Mouse (Mus musculus) lung, embryonic 15.5 days (tissue): ENCODE results near the gene Gart. TPM values are rescaled to one million over a fixed set of nuclear protein-coding genes. Genes with fewer than 3 reads are reported as not detected.
A peak's percentile ranks its signal among the peaks of the same experiment; 100 is the strongest.

Source experiments
- ATAC-seq: fragments of 200-750 bp; cut with Nextera tagmentation; 2 replicates; pipeline ENCODE4 v1.8.0; 2017; ENCODE audit warnings: moderate number of reproducible peaks, borderline replicate concordance; ENCODE audit not compliant: low FRiP score, low TSS enrichment; ENCODE audit errors: extremely low read depth
- H3K27ac ChIP-seq: fragments of 300-500 bp; sonication (generic); 2 replicates; pipeline ENCODE4 v1.5.1; 2015; ENCODE audit warnings: moderate library complexity, mild to moderate bottlenecking, inconsistent platforms
- H3K27me3 ChIP-seq: fragments of 300-500 bp; sonication (generic); 2 replicates; pipeline ENCODE4 v1.6.1; 2015; ENCODE audit warnings: inconsistent platforms
- H3K36me3 ChIP-seq: fragments of 300-500 bp; sonication (generic); 2 replicates; pipeline ENCODE4 v1.6.1; 2015; ENCODE audit warnings: inconsistent platforms
- H3K4me1 ChIP-seq: fragments of 300-500 bp; sonication (generic); 2 replicates; pipeline ENCODE4 v1.6.1; 2015; ENCODE audit warnings: inconsistent platforms
- H3K4me2 ChIP-seq: fragments of 300-500 bp; sonication (generic); 2 replicates; pipeline ENCODE4 v1.6.1; 2015; ENCODE audit warnings: inconsistent platforms, mild to moderate bottlenecking, moderate library complexity
- H3K4me3 ChIP-seq: fragments of 300-500 bp; sonication (generic); 2 replicates; pipeline ENCODE4 v1.5.1; 2015; ENCODE audit warnings: mild to moderate bottlenecking, inconsistent platforms
- H3K9ac ChIP-seq: fragments of 300-500 bp; sonication (generic); 2 replicates; pipeline ENCODE4 v1.6.1; 2015; ENCODE audit warnings: inconsistent platforms
- H3K9me3 ChIP-seq: fragments of 300-500 bp; sonication (generic); 2 replicates; pipeline ENCODE4 v1.6.1; 2016; ENCODE audit warnings: inconsistent platforms
- WGBS: fragments of 180-500 bp; shearing (Covaris S2); methylation state at CpG from one replicate; pipeline ENCODE4 v1.1.7; 2015; 5-methylcytosine and 5-hydroxymethylcytosine counted together
- polyA plus RNA-seq: library from polyadenylated mRNA; unstranded; fragments of >200 nt; fragmentation: Nextera tagmentation; extraction: Ambion mirVana; gene quantifications from 2 replicates; pipeline ENCODE4 v1.2.1, GENCODE M21; 2015

Gene Gart
- polyA plus RNA-seq, 1 experiment from 2014 or later, result 118 TPM

GRCm38 (mm10) chr16:91627831-91628230 lies 18.9 kb downstream of the Gart start:
- 85% methylated on average over 7 of the region's 7 CpGs for WGBS
- H3K36me3 ChIP-seq, result peaks cover 76% of the 10 kb centered on the region
- no peak overlapping the region for H3K9ac ChIP-seq
- H3K4me3 ChIP-seq, result no peak overlapping the region
- no peak overlapping the region for H3K4me2 ChIP-seq
- no peak for ATAC-seq
- no peak overlapping the region for H3K27ac ChIP-seq
- H3K27me3 ChIP-seq, result no peaks in the 10 kb centered on the region
- H3K9me3 ChIP-seq, result no peaks in the 10 kb centered on the region
- H3K4me1 ChIP-seq, result 0 out of 2 replicates have a peak, but pooled peaks cover under 1% of the 10 kb centered on the region

- no peaks in the 10 kb centered on the region for H3K4me1 ChIP-seq
- H3K27ac ChIP-seq, result no peak overlapping the region
- H3K4me2 ChIP-seq, result no peak overlapping the region
- no peak overlapping the region for H3K4me3 ChIP-seq
- ATAC-seq, result no peak
- no peaks in the 10 kb centered on the region for H3K9me3 ChIP-seq
- 0 out of 2 replicates have a peak, but pooled peaks cover 2% of the 10 kb centered on the region for H3K27me3 ChIP-seq
- WGBS, result 95% methylated on average over 9 of the region's 9 CpGs
- no peak overlapping the region for H3K9ac ChIP-seq
- H3K36me3 ChIP-seq, result peaks cover 70% of the 10 kb centered on the region
Observed at GRCm38 (mm10) chr16:91623074-91623473, 23.7 kb downstream of the Gart start.

DNA sequence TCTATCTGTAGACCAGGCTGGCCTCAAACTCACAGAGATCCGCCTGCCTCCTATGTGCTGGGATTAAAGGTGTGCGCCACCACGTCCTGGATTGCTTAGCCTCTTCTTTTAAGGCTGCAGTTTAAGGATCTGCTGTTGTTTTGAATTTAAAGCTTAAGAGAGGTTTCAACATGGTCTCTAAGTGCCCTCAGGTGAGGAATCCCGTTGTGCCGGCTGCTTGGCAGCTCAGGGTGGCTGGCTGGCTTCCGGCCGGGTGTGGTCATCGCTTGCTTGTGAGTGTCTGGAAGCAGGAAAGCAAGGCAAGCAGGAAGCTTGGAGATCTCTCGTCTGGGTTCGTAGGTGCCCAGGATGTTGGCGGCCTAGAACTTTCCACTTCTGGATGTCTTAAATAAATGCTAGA lies 25.8 kb downstream of the Gart start:
- peaks cover 54% of the 10 kb centered on the region for H3K36me3 ChIP-seq

GRCm38 (mm10) chr16:91620185-91620584 lies 26.6 kb downstream of the Gart start:
- Histone ChIP-seq H3K9me3 (no peaks in the 10 kb centered on the region), H3K27me3 (0 out of 2 replicates have a peak, but pooled peaks cover 3% of the 10 kb centered on the region), H3K36me3 (peaks cover 48% of the 10 kb centered on the region), H3K4me1 (no peaks in the 10 kb centered on the region), H3K4me3 (no peak overlapping the region), H3K27ac (no peak overlapping the region), H3K4me2 (no peak overlapping the region), H3K9ac (no peak overlapping the region)
- WGBS, result 86% methylated on average over 5 of the region's 5 CpGs
- ATAC-seq, result no peak

More for the DNA sequence above, 25.8 kb downstream of the Gart start:
- no peak for ATAC-seq
- no peak overlapping the region for H3K9ac ChIP-seq
- H3K4me3 ChIP-seq, result no peak overlapping the region
- whole genome bisulfite sequencing, result 87% methylated on average over 11 of the region's 11 CpGs
- H3K4me1 ChIP-seq, result no peaks in the 10 kb centered on the region
- 0 out of 2 replicates have a peak, but pooled peaks cover 3% of the 10 kb centered on the region for H3K27me3 ChIP-seq
- H3K4me2 ChIP-seq, result no peak overlapping the region
- no peaks in the 10 kb centered on the region for H3K9me3 ChIP-seq
- no peak overlapping the region for H3K27ac ChIP-seq

GRCm38 (mm10) chr16:91618511-91619501 lies 27.9 kb downstream of the Gart start, which contains the start of gene Dnajc28:
TSS of gene Dnajc28 (minus strand) at chr16:91619026.
- peak within 1 kb of the TSS; percentile 71 for H3K4me2 ChIP-seq
- H3K27ac ChIP-seq, result no peak within 1 kb of the TSS
- peak within 1 kb of the TSS; percentile 55 for H3K4me3 ChIP-seq
- H3K27me3 ChIP-seq, result 0 out of 2 replicates have a peak, but pooled peaks cover 3% of the 10 kb centered on the region
- ATAC-seq, result peak; percentile 90
- no peaks in the 10 kb centered on the region for H3K9me3 ChIP-seq
- H3K36me3 ChIP-seq, result peaks cover 36% of the 10 kb centered on the region
- WGBS, result 10% methylated on average over 39 of the region's 39 CpGs
- H3K4me1 ChIP-seq, result no peaks in the 10 kb centered on the region
- H3K9ac ChIP-seq, result peak within 1 kb of the TSS; percentile 48

DNA sequence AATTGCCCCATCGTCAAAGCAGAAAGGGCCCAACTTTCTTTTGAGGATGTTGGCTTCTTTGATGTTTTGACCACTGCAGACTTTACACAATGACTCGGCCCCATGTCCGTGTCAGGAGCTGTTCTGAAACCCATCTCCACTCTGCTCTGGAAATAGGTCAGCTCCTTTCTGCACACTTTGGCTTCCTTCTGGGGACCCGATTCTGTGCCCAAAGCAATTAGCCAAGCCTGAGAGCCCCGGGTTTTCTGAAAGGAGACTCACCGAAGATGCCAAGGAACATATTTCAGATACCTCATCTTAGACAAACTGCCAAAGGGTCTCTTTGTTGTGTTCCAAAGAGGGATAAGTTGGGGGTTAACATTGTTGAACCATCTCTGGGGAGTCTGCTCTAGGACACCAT lies 32.2 kb downstream of the Gart start:
- no peak overlapping the region for H3K9ac ChIP-seq
- H3K36me3 ChIP-seq, result no peaks in the 10 kb centered on the region
- no peak overlapping the region for H3K4me3 ChIP-seq
- no peak for ATAC-seq
- H3K9me3 ChIP-seq, result no peaks in the 10 kb centered on the region
- 80% methylated on average over 6 of the region's 6 CpGs for WGBS
- H3K27me3 ChIP-seq, result 0 out of 2 replicates have a peak, but pooled peaks cover 3% of the 10 kb centered on the region
- H3K27ac ChIP-seq, result no peak overlapping the region
- no peak overlapping the region for H3K4me2 ChIP-seq
- H3K4me1 ChIP-seq, result peaks cover 5% of the 10 kb centered on the region; the same call in 1 of the 2 replicates

GRCm38 (mm10) chr16:91612525-91612924 lies 34.2 kb downstream of the Gart start:
- Histone ChIP-seq H3K9me3 (no peaks in the 10 kb centered on the region), H3K36me3 (no peaks in the 10 kb centered on the region), H3K27ac (no peak overlapping the region), H3K4me3 (no peak overlapping the region), H3K4me2 (no peak overlapping the region), H3K4me1 (peaks cover 5% of the 10 kb centered on the region; the same call in 1 of the 2 replicates), H3K9ac (no peak overlapping the region), H3K27me3 (no peaks in the 10 kb centered on the region)
- WGBS, result 64% methylated on average over 5 of the region's 5 CpGs
- ATAC-seq, result no peak

DNA sequence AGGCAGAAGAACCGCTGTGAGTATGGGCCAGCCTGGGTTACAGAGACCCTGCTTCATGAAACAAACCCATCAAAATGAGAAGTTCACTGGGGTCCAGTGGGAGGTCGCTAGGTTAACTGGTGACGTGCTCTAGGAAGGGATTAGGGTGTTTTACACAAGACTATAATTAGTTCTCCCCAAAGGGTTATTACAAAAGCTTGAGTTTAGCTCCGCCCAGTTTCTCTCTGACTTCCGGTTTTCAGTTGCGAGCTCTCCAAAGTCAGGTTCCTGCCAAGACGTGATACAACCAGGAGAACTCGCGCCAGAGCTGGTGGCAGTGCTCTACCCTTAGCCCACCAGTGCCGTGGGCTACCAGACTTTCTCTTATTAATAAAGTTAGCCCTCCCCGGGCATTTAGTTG lies 35.5 kb downstream of the Gart start:
- ATAC-seq, result no peak
- H3K27me3 ChIP-seq, result no peaks in the 10 kb centered on the region
- no peak overlapping the region for H3K27ac ChIP-seq
- H3K4me2 ChIP-seq, result no peak overlapping the region
- H3K36me3 ChIP-seq, result no peaks in the 10 kb centered on the region
- H3K9me3 ChIP-seq, result no peaks in the 10 kb centered on the region
- peaks cover 5% of the 10 kb centered on the region; the same call in 1 of the 2 replicates for H3K4me1 ChIP-seq
- WGBS, result 64% methylated on average over 11 of the region's 11 CpGs
- H3K9ac ChIP-seq, result no peak overlapping the region
- H3K4me3 ChIP-seq, result no peak overlapping the region

GRCm38 (mm10) chr16:91609501-91610245 lies 37.1 kb downstream of the Gart start:
- no peaks in the 10 kb centered on the region for H3K36me3 ChIP-seq
- H3K4me1 ChIP-seq, result peaks cover 5% of the 10 kb centered on the region; the same call in 1 of the 2 replicates
- 53% methylated on average over 9 of the region's 9 CpGs for whole genome bisulfite sequencing
- H3K4me2 ChIP-seq, result no peak overlapping the region
- H3K4me3 ChIP-seq, result no peak overlapping the region
- H3K9me3 ChIP-seq, result no peaks in the 10 kb centered on the region
- H3K9ac ChIP-seq, result no peak overlapping the region
- ATAC-seq, result no peak
- H3K27ac ChIP-seq, result no peak overlapping the region
- no peaks in the 10 kb centered on the region for H3K27me3 ChIP-seq

GRCm38 (mm10) chr16:91606958-91607357 lies 39.8 kb downstream of the Gart start:
- H3K4me3 ChIP-seq, result no peak overlapping the region
- WGBS, result 77% methylated on average over 8 of the region's 8 CpGs
- no peaks in the 10 kb centered on the region for H3K36me3 ChIP-seq
- no peak overlapping the region for H3K4me2 ChIP-seq
- H3K9me3 ChIP-seq, result no peaks in the 10 kb centered on the region
- H3K27me3 ChIP-seq, result no peaks in the 10 kb centered on the region
- no peak overlapping the region for H3K27ac ChIP-seq
- H3K4me1 ChIP-seq, result peaks cover 5% of the 10 kb centered on the region; the same call in 1 of the 2 replicates
- H3K9ac ChIP-seq, result no peak overlapping the region
- no peak for ATAC-seq

DNA sequence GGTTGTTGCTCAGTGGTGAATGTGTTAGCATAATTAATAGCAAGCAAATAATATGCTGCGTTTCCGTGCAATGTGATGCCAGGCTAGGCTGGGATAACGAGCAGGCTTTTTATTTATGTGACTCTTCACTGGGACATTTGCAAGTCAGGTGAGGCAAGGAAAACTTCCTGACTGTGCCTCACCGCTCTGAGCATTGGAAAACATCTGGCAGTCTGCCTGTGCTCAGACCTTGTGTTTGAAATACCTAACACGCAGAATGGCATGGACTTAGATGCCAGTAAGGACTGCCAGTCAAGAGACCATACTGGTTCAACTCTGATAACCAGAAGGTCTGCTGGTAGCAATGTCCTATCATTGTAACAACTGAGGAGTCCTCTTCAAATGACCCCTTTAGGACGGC lies 41.6 kb downstream of the Gart start:
- Histone ChIP-seq H3K4me2 (no peak overlapping the region), H3K27me3 (no peaks in the 10 kb centered on the region), H3K36me3 (no peaks in the 10 kb centered on the region), H3K27ac (no peak overlapping the region), H3K4me3 (no peak overlapping the region), H3K9me3 (no peaks in the 10 kb centered on the region), H3K9ac (no peak overlapping the region), H3K4me1 (peaks cover 4% of the 10 kb centered on the region; the same call in 1 of the 2 replicates)
- 76% methylated on average over 6 of the region's 6 CpGs for WGBS
- no peak for ATAC-seq
